Mouse (Mus musculus): ENCODE results near the gene Kat2b.

DNA sequence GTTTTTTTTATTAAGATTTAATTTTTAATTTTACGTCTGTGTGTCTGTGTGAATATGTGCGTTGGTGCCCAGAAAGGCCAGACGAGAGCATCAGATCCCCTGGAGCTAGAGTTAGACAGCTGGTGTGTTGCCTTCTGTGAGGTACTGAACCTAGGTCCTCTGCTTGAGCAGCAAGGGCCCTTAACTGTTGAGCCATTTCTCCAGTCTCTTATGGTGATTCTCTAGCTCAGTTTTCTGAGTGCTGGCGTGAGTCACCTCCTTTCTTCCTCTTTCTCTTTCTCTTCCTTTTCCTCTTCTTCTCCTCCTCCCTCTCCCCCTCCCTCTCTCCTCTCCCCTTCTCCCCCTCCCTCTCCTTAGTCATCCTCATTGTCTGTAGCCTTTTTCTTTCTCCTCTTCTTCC lies 27.9 kb downstream of the Kat2b start:
- TF ChIP-seq POLR2A (IDR thresholded peaks at IDR 0.05; ENCODE audit: extremely low read depth, insufficient read depth, low read length) (no peak), CTCF (IDR thresholded peaks at IDR 0.05; ENCODE audit: low read depth, low read length) (no peak)
